Mouse (Mus musculus) granulocyte monocyte progenitor cell, adult 5-6 weeks (primary cell): ENCODE results near the gene Tnrc18. TPM values are rescaled to one million over a fixed set of nuclear protein-coding genes. Genes with fewer than 3 reads are reported as not detected.

Experiments
- ATAC-seq: replicated peaks from 2 replicates; pipeline ENCODE4 v1.8.0; 2016; ENCODE audit warnings: mild to moderate bottlenecking, moderate TSS enrichment, inconsistent platforms; ENCODE audit not compliant: poor library complexity, severe bottlenecking
- total RNA-seq, 2 experiments: library from RNA; stranded (forward) in 1 of 2; stranded (reverse) in 1 of 2; fragments of 200-712, 200-1000 nt in 1 of 2; fragments of >200 nt in 1 of 2; fragmentation: Nextera tagmentation in 1 of 2; gene quantifications; 2 replicates each; pipeline ENCODE4 v1.2.3; 2014 to 2017

Gene Tnrc18
- total RNA-seq, 2 experiments from 2014 or later, result 13.8 to 50.6 TPM

GRCm38 (mm10) chr5:142697742-142698141 lies 119.7 kb downstream of the Tnrc18 start:
- no peak for ATAC-seq

- ATAC-seq, result no peak
Observed at GRCm38 (mm10) chr5:142696865-142697264, 120.6 kb downstream of the Tnrc18 start.

- no peak for ATAC-seq
Observed at GRCm38 (mm10) chr5:142696258-142696657, 121.2 kb downstream of the Tnrc18 start.

- ATAC-seq, result peak; percentile 65
Observed at GRCm38 (mm10) chr5:142694627-142695340, 122.7 kb downstream of the Tnrc18 start.

GRCm38 (mm10) chr5:142693738-142694430 lies 123.6 kb downstream of the Tnrc18 start:
- no peak for ATAC-seq

GRCm38 (mm10) chr5:142692971-142693737 lies 124.3 kb downstream of the Tnrc18 start:
- no peak for ATAC-seq

- no peak for ATAC-seq
Observed at GRCm38 (mm10) chr5:142692248-142692647, 125.2 kb downstream of the Tnrc18 start, which contains the start of gene Slc29a4. Gene Slc29a4 (plus strand): TSS chr5:142692512.

GRCm38 (mm10) chr5:142690343-142690742 lies 127.1 kb downstream of the Tnrc18 start:
- peak; percentile 52 for ATAC-seq

GRCm38 (mm10) chr5:142688866-142689265 lies 128.6 kb downstream of the Tnrc18 start:
- ATAC-seq, result no peak

GRCm38 (mm10) chr5:142682529-142682928 lies 134.9 kb downstream of the Tnrc18 start:
- ATAC-seq, result no peak

GRCm38 (mm10) chr5:142681911-142682310 lies 135.6 kb downstream of the Tnrc18 start:
- no peak for ATAC-seq

GRCm38 (mm10) chr5:142679065-142679464 lies 138.4 kb downstream of the Tnrc18 start:
- no peak for ATAC-seq

GRCm38 (mm10) chr5:142678141-142678571 lies 139.3 kb downstream of the Tnrc18 start:
- ATAC-seq, result no peak

Other genes with a start within 250 kb of the Tnrc18 start
- not detected in 2 replicates for gene Mmd2, start 208.9 kb downstream of the Tnrc18 start, total RNA-seq (2014; fragmentation: Nextera tagmentation)
- gene Mmd2, start 208.9 kb downstream of the Tnrc18 start, total RNA-seq (2017), result not detected in 2 replicates
- gene Wipi2, start 190.0 kb downstream of the Tnrc18 start, total RNA-seq (2014; fragmentation: Nextera tagmentation), result 24.9 and 27.4 TPM in 2 replicates
- gene Wipi2, start 190.0 kb downstream of the Tnrc18 start, total RNA-seq (2017), result 36.2 and 36.3 TPM in 2 replicates
- gene Slc29a4, start 125.2 kb downstream of the Tnrc18 start, total RNA-seq (2014; fragmentation: Nextera tagmentation), result 0.09 TPM in 1 of 2 replicates, not detected in the other
- not detected in 2 replicates for gene Slc29a4, start 125.2 kb downstream of the Tnrc18 start, total RNA-seq (2017)
- gene Fbxl18, start 77.8 kb upstream of the Tnrc18 start, total RNA-seq (2014; fragmentation: Nextera tagmentation), result 4.0 and 4.1 TPM in 2 replicates
- gene Fbxl18, start 77.8 kb upstream of the Tnrc18 start, total RNA-seq (2017), result 1.7 and 2.4 TPM in 2 replicates
- gene Actb, start 89.1 kb upstream of the Tnrc18 start, total RNA-seq (2014; fragmentation: Nextera tagmentation), result 2,571 and 3,677 TPM in 2 replicates
- gene Actb, start 89.1 kb upstream of the Tnrc18 start, total RNA-seq (2017), result 2,475 and 4,369 TPM in 2 replicates
- gene Fscn1, start 142.7 kb upstream of the Tnrc18 start, total RNA-seq (2014; fragmentation: Nextera tagmentation), result not detected in 2 replicates
- not detected in 2 replicates for gene Fscn1, start 142.7 kb upstream of the Tnrc18 start, total RNA-seq (2017)